Mouse (Mus musculus) lung, adult 2 months (tissue): ENCODE data around the gene Cmss1. TPM values are rescaled to one million over a fixed set of nuclear protein-coding genes. Genes with fewer than 3 reads are reported as not detected.
"Not testable (repeated sequence)": the region's sequence is repeated elsewhere in the genome, so short reads cannot be mapped to it uniquely, and the experiment has no call there.

Experiments
- DNase-seq: peaks from one replicate; pipeline ENCODE4 v3.0.0; 2022
- H3K4me1 ChIP-seq: fragments of 200-500 bp; 2 replicates; pipeline ENCODE4 v1.6.1; 2011; ENCODE audit warnings: low read length; ENCODE audit not compliant: control insufficient read depth, insufficient read depth
- H3K4me3 ChIP-seq: fragments of 200-500 bp; replicated peaks from 2 replicates; pipeline ENCODE3; 2011; ENCODE audit warnings: low read depth, mild to moderate bottlenecking, control low read depth, low read length; ENCODE audit errors: extremely low read depth
- CTCF ChIP-seq: fragments of 200-500 bp; IDR thresholded peaks from 2 replicates; pipeline ENCODE4 v1.5.1; 2011; ENCODE audit warnings: mild to moderate bottlenecking, low read length, control low read depth; ENCODE audit not compliant: insufficient read depth
- POLR2A ChIP-seq: fragments of 200-500 bp; IDR thresholded peaks from 2 replicates; pipeline ENCODE4 v1.6.1; 2011; ENCODE audit warnings: low read depth, mild to moderate bottlenecking, control low read depth, low read length, borderline replicate concordance; ENCODE audit errors: extremely low read depth
- WGBS: fragments of 180-500 bp; shearing (Covaris S2); methylation state at CpG from one replicate; pipeline ENCODE4 v1.1.7; 2018; 5-methylcytosine and 5-hydroxymethylcytosine counted together
- polyA plus RNA-seq: library from polyadenylated mRNA; depleted of rRNA; stranded (reverse); fragments of >200 nt; gene quantifications from 2 replicates; pipeline ENCODE4 v1.2.3, GENCODE M21; 2012

Gene Cmss1
- polyA plus RNA-seq, 1 experiment: 8.0 TPM

- Histone ChIP-seq H3K4me3 (no peak overlapping the region), H3K4me1 (no peaks in the 10 kb centered on the region)
- TF ChIP-seq CTCF (no peak), POLR2A (no peak)
- DNase-seq: no peak
- 52% methylated on average over 2 of the region's 2 CpGs for WGBS
Observed at GRCm38 (mm10) chr16:57392461-57392860, 214.2 kb downstream of the Cmss1 start.

DNA sequence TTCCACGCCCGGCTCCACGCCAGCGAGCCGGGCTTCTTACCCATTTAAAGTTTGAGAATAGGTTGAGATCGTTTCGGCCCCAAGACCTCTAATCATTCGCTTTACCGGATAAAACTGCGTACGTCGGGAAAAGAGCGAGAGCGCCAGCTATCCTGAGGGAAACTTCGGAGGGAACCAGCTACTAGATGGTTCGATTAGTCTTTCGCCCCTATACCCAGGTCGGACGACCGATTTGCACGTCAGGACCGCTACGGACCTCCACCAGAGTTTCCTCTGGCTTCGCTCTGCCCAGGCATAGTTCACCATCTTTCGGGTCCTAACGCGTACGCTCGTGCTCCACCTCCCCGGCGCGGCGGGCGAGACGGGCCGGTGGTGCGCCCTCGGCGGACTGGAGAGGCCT, 215.5 kb downstream of the Cmss1 start:
- not testable (repeated sequence) for H3K4me3 ChIP-seq, DNase-seq, H3K4me1 ChIP-seq
- WGBS: 31% methylated on average over 27 of the region's 39 CpGs

DNA sequence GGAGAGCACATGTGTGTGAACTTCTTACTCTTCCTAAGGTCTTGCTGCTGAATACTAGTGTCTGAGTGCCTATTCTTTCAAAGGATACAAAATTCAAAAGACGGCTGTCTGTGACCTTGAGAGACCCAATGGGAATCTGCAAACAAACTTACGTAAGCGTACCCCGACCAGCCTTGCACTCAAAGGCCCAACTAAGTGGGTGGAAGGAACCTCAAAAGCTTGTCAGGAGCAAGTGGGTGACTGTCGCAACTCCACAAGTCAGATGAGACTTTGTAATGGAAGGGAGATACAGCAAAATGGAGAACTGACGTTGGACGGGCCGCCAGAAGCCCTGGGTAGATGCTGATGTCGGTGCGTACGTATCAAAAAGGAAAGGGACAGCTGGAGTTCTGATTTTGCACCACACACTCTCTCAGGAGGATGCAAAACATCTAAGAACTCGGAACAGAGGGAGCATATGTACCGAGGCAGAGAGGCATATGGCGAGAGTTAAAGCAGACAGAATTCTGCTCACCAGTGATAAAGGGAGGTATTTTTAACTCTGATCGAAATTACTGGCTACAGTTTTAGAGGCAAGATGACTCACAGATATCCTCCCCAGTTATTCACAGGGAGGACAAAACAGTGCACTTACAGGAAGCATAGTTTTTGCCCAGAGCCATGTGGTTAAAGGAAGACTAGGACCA, 217.0 kb downstream of the Cmss1 start:
- DNase-seq: no peak
- WGBS: 84% methylated on average over 15 of the region's 15 CpGs
- Histone ChIP-seq H3K4me3 (no peak overlapping the region), H3K4me1 (no peaks in the 10 kb centered on the region)
- TF ChIP-seq CTCF: no peak
- TF ChIP-seq POLR2A: no peak

DNA sequence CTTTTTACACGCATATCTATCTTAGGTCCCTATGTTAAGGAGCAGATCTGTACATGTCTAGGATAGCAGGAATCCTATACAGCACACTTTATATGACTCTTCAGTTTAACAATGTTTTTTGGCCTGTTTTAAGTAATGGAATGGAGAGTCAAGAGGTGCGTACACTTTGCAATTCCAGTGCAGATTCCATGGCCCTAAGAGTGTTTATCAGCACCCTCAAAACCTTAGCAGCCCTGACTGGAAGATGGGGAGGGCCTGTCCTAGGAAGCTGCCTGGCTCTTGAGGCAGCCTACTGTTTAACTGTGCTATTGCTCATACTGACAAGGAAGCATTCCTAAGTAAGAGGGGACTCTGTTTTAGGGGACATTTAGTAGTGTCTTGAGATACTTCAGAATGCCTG, 222.4 kb downstream of the Cmss1 start:
- Histone ChIP-seq H3K4me1 (no peaks in the 10 kb centered on the region), H3K4me3 (no peak overlapping the region)
- 84% methylated on average over 2 of the region's 2 CpGs for WGBS
- no peak for TF ChIP-seq CTCF
- TF ChIP-seq POLR2A: no peak
- no peak for DNase-seq

DNA sequence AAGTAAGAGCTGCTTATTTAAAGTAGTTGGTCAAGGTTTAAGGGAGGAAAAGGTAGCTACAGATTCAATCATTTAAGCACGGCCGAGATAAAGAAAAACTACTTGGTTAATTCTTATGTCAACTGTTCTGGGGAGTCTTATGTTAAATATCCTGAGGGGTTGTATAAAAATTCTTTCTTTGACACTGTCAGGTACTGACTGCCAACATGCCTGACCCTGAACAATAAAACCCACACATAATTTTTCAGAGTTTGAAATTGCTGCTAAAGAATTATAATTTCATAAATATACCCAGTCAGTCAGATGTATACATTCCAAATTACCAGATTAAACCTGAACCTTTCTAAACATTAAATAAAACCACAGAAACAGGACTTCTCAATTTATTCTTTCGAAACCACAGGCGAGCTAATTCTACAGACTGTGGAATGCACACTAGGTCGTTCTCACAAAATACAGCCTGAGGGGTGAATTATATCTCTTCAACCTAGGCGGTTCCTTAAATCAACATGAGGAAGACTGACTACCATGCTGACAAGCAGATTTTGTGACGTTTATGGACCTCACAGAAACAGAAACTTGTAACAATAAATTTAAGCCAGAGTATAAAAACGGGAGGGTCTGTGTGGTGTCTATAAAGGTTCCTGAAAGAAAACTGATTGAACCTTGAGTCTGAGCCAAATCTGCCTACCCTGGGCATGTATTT, 223.2 kb downstream of the Cmss1 start:
- Histone ChIP-seq H3K4me3 (no peak overlapping the region), H3K4me1 (no peaks in the 10 kb centered on the region)
- 57% methylated on average over 8 of the region's 8 CpGs for WGBS
- DNase-seq: no peak
- TF ChIP-seq POLR2A: no peak
- TF ChIP-seq CTCF: no peak

DNA sequence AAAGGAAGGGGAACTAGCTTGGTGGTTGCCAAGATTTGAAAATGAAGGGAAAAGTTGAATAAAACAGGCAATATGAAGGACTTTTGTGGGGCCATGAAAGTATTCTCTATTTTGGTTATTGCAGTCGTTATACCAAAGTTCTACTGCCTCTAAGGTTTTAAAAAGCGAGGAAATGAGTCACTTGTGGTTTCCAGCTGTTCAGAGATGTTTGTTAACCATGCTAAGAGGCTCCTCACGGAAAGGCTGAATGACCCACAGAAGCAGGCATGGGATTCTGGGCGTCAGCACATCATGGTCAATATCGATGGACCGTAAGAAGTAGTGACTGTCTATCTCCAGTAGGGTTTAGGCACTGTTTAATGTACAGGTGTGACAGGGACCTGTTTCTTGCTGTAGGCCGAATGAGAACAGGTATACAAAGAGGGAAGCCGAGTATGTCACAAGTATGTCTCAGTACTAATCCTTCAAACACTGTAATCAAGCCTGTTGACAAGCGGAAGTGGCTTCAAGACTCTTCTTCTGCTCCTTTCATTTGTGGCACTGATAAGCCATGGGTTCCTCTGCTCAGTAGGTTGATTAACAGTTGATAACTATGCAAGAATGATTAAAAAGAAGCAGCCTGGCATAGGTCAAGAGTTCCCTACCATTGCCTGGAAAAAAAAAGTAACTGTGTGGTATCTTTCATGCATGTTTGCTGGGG, 227.9 kb downstream of the Cmss1 start:
- Histone ChIP-seq H3K4me3 (no peak overlapping the region), H3K4me1 (no peaks in the 10 kb centered on the region)
- TF ChIP-seq POLR2A (no peak), CTCF (no peak)
- DNase-seq: no peak
- WGBS: 75% methylated on average over 9 of the region's 9 CpGs

- Histone ChIP-seq H3K4me1 (no peaks in the 10 kb centered on the region), H3K4me3 (no peak overlapping the region)
- no peak for DNase-seq
- WGBS: 87% methylated on average over 7 of the region's 7 CpGs
- TF ChIP-seq POLR2A (no peak), CTCF (no peak)
Observed at GRCm38 (mm10) chr16:57375248-57375837, 231.3 kb downstream of the Cmss1 start.

DNA sequence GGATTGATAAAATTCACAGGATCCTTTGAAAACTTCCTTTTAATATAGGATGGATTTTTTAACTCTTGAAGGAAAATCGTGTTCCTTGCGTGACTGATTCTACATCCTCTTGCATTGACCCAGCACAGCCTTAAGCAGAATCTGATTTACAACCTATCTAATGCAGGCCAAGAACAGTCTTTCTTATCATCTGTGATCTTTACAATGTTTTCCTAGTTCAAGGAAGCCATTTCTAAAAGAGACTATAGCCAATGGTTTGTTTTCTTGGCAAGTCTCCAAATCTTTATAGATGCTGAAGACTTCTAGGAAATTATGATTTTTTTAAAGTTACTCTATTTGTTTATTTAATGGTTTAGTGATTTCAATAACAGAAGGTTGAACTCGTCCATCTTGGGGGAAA, 234.5 kb downstream of the Cmss1 start:
- no peak overlapping the region for H3K4me3 ChIP-seq
- H3K4me1 ChIP-seq: no peaks in the 10 kb centered on the region
- no peak for TF ChIP-seq POLR2A
- no peak for TF ChIP-seq CTCF
- DNase-seq: no peak
- 83% methylated on average over 3 of the region's 3 CpGs for WGBS

- Histone ChIP-seq H3K4me1 (no peaks in the 10 kb centered on the region), H3K4me3 (no peak overlapping the region)
- no peak for TF ChIP-seq CTCF
- TF ChIP-seq POLR2A: no peak
- no peak for DNase-seq
- 61% methylated on average over 8 of the region's 8 CpGs for WGBS
Observed at GRCm38 (mm10) chr16:57369846-57370496, 236.7 kb downstream of the Cmss1 start.
